Mouse (Mus musculus) forebrain, postnatal 0 days (tissue): ENCODE data around the gene Gm4952. TPM values are rescaled to one million over a fixed set of nuclear protein-coding genes. Genes with fewer than 3 reads are reported as not detected.
A peak's percentile ranks its signal among the peaks of the same experiment; 100 is the strongest.

ENCODE experiments used
- ATAC-seq: fragments of 200-750 bp; cut with Nextera tagmentation; 2 replicates; pipeline ENCODE4 v1.8.0; 2017; ENCODE audit warnings: mild to moderate bottlenecking, moderate library complexity
- DNase-seq: peaks from one replicate; pipeline ENCODE4 v3.0.0-alpha.2; 2015
- H3K27ac ChIP-seq: fragments of 300-500 bp; sonication (generic); 2 replicates; pipeline ENCODE4 v1.5.1; 2014; ENCODE audit warnings: low read depth, mild to moderate bottlenecking, antibody characterized with exemption, low read length, moderate library complexity, mixed read lengths
- H3K27me3 ChIP-seq: fragments of 300-500 bp; sonication (generic); 2 replicates; pipeline ENCODE4 v1.6.1; 2014; ENCODE audit warnings: mild to moderate bottlenecking, low read length, mixed read lengths; ENCODE audit not compliant: insufficient read depth
- H3K36me3 ChIP-seq: fragments of 300-500 bp; sonication (generic); 2 replicates; pipeline ENCODE4 v1.6.1; 2014; ENCODE audit warnings: mild to moderate bottlenecking, moderate library complexity; ENCODE audit not compliant: insufficient read depth
- H3K4me1 ChIP-seq: fragments of 300-500 bp; sonication (generic); 2 replicates; pipeline ENCODE4 v1.6.1; 2014; ENCODE audit warnings: antibody characterized with exemption; ENCODE audit not compliant: insufficient read depth
- H3K4me2 ChIP-seq: fragments of 300-500 bp; sonication (generic); 2 replicates; pipeline ENCODE4 v1.6.1; 2014; ENCODE audit warnings: low read depth, mild to moderate bottlenecking, moderate library complexity
- H3K4me3 ChIP-seq: fragments of 300-500 bp; sonication (generic); 2 replicates; pipeline ENCODE4 v1.5.1; 2014; ENCODE audit warnings: low read depth, low read length, mixed read lengths
- H3K9ac ChIP-seq: fragments of 300-500 bp; sonication (generic); 2 replicates; pipeline ENCODE4 v1.6.1; 2014; ENCODE audit warnings: mild to moderate bottlenecking
- H3K9me3 ChIP-seq: fragments of 300-500 bp; sonication (generic); 2 replicates; pipeline ENCODE4 v1.6.1; 2016; ENCODE audit warnings: low read length
- CTCF ChIP-seq: sonication (generic); IDR thresholded peaks from 2 replicates; pipeline ENCODE4 v1.5.1; 2016; ENCODE audit warnings: antibody characterized with exemption, control low read depth, low read depth
- WGBS: fragments of 180-500 bp; shearing (Covaris S2); extraction: QIAGEN DNeasy Blood & Tissue Kit; methylation state at CpG from one replicate; pipeline ENCODE4 v1.1.7; 2014; 5-methylcytosine and 5-hydroxymethylcytosine counted together
- polyA plus RNA-seq: library from polyadenylated mRNA; unstranded; fragments of >200 nt; fragmentation: Nextera tagmentation; extraction: Ambion mirVana; gene quantifications from 2 replicates; pipeline ENCODE4 v1.2.1, GENCODE M21; 2015
- total RNA-seq: library from RNA; depleted of rRNA; stranded (reverse); fragments of >200 nt; gene quantifications from 2 replicates; pipeline ENCODE4 v1.2.3, GENCODE M21; 2014

The Gm4952 gene
- total and polyA plus RNA-seq, 2 experiments from 2014 or later = 0.19 to 0.29 TPM

DNA sequence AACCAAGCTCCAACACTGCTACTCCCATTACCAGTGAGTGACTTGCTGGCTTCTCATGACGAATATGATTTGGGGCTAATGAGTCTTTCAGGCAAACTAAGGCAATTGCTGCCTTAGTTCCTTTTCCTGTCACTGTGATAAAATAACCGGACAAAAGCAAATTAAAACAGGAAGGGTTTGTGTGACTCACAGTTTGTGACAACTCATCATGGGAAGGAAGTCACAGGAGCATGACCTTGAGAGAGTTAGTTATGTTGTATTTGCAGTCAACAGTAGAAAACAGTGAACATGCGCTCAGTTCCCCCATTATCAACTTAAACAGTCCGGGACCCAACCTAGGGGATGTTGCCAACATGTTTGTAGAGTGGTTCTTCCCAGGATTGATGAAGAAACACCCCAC, 14.5 kb upstream of the Gm4952 start:
- Histone ChIP-seq H3K9me3 (no peaks in the 10 kb centered on the region), H3K36me3 (no peaks in the 10 kb centered on the region), H3K4me2 (no peak overlapping the region), H3K9ac (no peak overlapping the region), H3K27me3 (no peaks in the 10 kb centered on the region), H3K27ac (no peak overlapping the region), H3K4me1 (no peaks in the 10 kb centered on the region), H3K4me3 (no peak overlapping the region)
- ATAC-seq (no peak), DNase-seq (no peak)
- 85% methylated on average over 4 of the region's 4 CpGs for WGBS
- no peak for TF ChIP-seq CTCF

DNA sequence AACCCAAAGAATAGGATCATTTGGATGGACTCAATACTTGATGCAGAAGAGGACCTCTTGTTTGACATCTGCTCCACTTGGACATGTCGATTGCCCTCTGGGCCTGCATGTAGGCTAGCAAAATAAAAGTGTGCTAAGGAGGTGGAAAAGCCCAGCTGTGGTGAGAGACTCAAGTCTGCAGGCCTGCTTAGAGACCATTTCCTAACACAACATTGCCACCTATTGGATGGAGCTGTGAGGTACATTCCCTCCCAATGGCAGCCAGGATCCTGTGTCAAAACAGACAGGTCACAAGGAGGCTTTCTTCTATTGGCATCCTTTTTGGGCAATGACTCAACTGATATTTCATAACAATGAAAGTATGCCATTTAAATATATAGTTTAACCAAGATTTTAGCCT, 7.9 kb upstream of the Gm4952 start:
- Histone ChIP-seq H3K4me2 (no peak overlapping the region), H3K36me3 (no peaks in the 10 kb centered on the region), H3K4me3 (no peak overlapping the region), H3K4me1 (0 out of 2 replicates have a peak, but pooled peaks cover 6% of the 10 kb centered on the region), H3K27ac (no peak overlapping the region), H3K9ac (no peak overlapping the region), H3K27me3 (no peaks in the 10 kb centered on the region), H3K9me3 (no peaks in the 10 kb centered on the region)
- DNase-seq (peak; percentile 78), ATAC-seq (peak; percentile 61)
- TF ChIP-seq CTCF = peak; percentile 91
- WGBS = 4% methylated on average over 1 of the region's 1 CpGs

DNA sequence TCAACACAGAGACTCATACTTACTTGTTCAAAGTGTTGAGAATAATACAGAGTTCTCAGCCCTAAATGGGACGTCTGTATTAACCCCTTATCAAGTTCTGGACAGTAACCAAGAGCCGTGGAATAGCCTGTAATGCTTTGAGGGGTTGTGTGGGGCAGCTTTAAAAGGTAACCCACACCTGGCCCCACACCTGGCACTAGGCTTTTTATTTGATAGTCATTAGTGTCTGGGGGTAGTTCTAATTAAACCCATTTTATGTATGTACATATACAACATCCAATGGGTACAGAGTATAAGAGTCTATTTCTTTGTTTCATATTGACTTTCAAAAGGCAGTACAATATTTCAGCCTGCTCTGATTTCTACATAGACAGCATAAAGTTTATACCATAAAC, 4.6 kb upstream of the Gm4952 start:
- WGBS = 56% methylated on average over 2 of the region's 2 CpGs
- Histone ChIP-seq H3K27ac (no peak overlapping the region), H3K27me3 (no peaks in the 10 kb centered on the region), H3K4me3 (peak overlapping the region; percentile 71), H3K4me2 (peak overlapping the region; percentile 96), H3K36me3 (no peaks in the 10 kb centered on the region), H3K9ac (peak overlapping the region; percentile 81; the same call in 1 of the 2 replicates), H3K9me3 (no peaks in the 10 kb centered on the region), H3K4me1 (0 out of 2 replicates have a peak, but pooled peaks cover 7% of the 10 kb centered on the region)
- DNase-seq (no peak), ATAC-seq (no peak)
- no peak for TF ChIP-seq CTCF

DNA sequence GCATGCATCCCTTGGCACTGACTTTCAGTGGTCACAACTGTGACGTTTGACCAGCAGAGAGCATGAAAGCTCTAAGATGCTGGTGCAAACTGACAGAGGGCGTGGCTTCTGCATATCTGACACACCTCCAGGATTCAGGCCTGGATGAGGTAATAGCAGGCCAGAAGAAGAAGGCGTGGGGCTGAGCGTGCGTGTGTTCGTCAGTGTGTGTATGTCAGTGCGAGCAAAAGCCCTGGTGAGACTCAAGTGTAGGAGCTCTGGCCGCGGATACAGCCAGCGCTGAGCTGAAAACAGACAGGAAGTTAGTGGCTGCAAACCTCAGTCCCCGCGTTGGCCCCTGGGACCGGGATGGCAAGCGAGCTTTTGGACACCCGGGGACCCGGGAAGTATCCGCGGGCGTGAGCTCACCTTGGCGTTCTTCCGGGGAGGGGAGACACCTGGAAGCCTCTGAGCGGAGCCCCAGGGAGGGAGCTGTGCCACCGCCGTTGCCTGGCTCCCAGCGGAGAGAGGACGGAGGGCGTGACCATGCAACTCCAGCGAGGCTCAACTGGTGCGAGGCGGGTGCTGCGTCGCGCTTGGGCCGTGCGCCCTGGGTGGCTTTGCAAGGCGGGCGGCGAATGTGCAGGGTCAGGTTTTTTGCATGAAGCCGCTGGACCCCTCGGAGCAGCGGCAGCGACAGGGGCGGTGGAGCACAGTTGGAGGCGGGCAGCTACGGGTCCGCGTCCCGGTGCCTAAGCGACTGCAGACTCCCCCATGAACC, 4.1 kb upstream of the Gm4952 start:
- under 1% methylated on average over 49 of the region's 49 CpGs for WGBS

DNA sequence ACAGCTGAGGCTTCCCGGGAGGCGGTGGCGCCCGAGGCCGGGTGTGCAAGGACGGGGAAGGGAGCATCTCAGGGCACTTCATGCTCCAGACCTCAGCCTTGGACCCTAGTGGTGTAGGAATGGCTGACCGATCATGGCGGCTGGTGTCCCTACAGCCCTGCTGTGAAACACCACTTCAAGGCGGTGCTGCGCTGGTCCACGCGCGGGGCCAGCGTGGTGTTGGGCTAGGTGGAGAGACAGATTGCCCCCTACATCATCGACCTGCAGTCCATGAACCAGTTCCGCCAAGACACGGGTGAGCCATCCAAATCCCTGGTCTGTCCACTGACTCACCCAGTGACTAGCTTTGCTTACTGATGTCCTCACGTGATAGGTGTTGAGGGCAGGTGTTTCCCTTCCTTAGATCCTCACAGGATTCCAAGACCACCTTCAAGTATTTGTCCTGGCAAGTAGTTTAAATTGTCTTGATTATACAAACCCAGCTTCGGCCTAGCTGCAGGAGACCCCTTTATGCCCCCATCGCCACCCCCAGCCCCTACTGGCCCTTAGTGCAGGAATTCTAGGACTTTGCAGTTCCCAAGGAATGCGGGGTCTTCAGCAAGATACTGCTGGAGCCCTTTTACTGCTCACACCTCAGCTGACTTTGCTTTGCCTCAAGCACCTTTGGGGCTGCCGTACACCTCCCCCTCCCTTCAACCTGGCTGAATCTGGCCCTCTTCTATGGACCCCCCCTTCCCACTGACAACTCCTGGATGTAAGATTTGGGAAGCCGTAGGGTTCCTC, 3.3 kb upstream of the Gm4952 start:
- Histone ChIP-seq H3K36me3 (no peaks in the 10 kb centered on the region), H3K4me1 (0 out of 2 replicates have a peak, but pooled peaks cover 7% of the 10 kb centered on the region), H3K27me3 (no peaks in the 10 kb centered on the region), H3K4me2 (peak overlapping the region; percentile 96), H3K4me3 (peak overlapping the region; percentile 71), H3K9me3 (no peaks in the 10 kb centered on the region), H3K27ac (peak overlapping the region; percentile 69), H3K9ac (peak overlapping the region; percentile 81)
- ATAC-seq (peak; percentile 46), DNase-seq (no peak)
- WGBS = 17% methylated on average over 23 of the region's 23 CpGs
- no peak; the same call in 1 of the 2 replicates for TF ChIP-seq CTCF

More for the DNA sequence above, 4.1 kb upstream of the Gm4952 start:
- no peaks in the 10 kb centered on the region for H3K36me3 ChIP-seq
- H3K9ac ChIP-seq = peak overlapping the region; percentile 81
- H3K4me1 ChIP-seq = 0 out of 2 replicates have a peak, but pooled peaks cover 7% of the 10 kb centered on the region
- H3K4me2 ChIP-seq = peak overlapping the region; percentile 96
- peak overlapping the region; percentile 71 for H3K4me3 ChIP-seq
- peak overlapping the region; percentile 69 for H3K27ac ChIP-seq
- H3K27me3 ChIP-seq = no peaks in the 10 kb centered on the region
- peak; percentile 59 for TF ChIP-seq CTCF
- ATAC-seq (peak; percentile 92), DNase-seq (peak; percentile 80)
- no peaks in the 10 kb centered on the region for H3K9me3 ChIP-seq

DNA sequence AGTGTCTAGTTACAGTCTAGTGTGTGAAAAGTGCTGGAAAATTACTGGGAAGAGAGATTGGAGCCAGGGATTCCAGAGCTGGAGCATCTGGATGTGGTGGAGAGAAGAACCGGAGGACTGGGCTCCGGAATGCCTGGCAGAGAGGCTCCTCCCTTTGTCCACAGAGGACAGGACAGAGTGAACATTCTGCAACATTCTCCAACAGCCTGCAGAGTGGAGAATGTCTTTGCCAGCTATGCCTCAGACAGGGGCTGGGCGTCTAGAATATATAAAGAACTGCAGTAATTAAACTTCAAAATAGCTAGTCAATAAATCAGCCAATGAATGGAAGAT, 2.7 kb upstream of the Gm4952 start:
- Histone ChIP-seq H3K4me2 (peak overlapping the region; percentile 96), H3K4me3 (peak overlapping the region; percentile 71), H3K27me3 (no peaks in the 10 kb centered on the region), H3K4me1 (0 out of 2 replicates have a peak, but pooled peaks cover 7% of the 10 kb centered on the region), H3K27ac (0 out of 2 replicates have a peak overlapping the region, but pooled peaks have one; percentile 69), H3K9ac (0 out of 2 replicates have a peak overlapping the region, but pooled peaks have one; percentile 81), H3K36me3 (no peaks in the 10 kb centered on the region), H3K9me3 (no peaks in the 10 kb centered on the region)
- no peak for TF ChIP-seq CTCF
- 54% methylated on average over 3 of the region's 3 CpGs for WGBS
- ATAC-seq (no peak), DNase-seq (no peak)

DNA sequence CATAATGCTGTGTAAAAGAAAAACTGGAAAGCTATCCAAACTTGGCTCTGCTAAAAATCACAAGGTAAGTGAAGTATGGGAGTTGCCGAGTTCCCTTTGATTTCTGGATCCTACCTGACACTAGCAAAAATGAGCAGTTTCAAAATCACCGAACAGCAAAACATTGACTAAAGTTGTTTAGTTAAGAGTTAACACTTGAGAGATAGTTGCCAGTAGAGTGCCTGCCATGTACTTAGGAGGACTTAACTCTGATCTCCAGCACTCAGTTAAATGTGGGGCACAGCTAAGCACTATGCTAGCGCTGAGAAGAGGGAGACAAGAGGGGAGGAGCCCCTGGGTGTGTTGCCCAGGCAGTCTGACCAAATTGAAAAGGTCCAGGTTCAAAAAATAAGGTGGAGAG, 1.1 kb upstream of the Gm4952 start:
- DNase-seq (no peak), ATAC-seq (no peak)
- Histone ChIP-seq H3K27me3 (no peaks in the 10 kb centered on the region), H3K9me3 (no peaks in the 10 kb centered on the region), H3K4me1 (0 out of 2 replicates have a peak, but pooled peaks cover 7% of the 10 kb centered on the region), H3K4me2 (no peak overlapping the region), H3K36me3 (no peaks in the 10 kb centered on the region), H3K27ac (no peak overlapping the region), H3K9ac (no peak overlapping the region), H3K4me3 (no peak overlapping the region)
- no peak for TF ChIP-seq CTCF
- 68% methylated on average over 3 of the region's 3 CpGs for WGBS
